Mouse (Mus musculus) heart, postnatal 0 days (tissue): Measurements from ENCODE around the gene Fxn. TPM values are rescaled to one million over a fixed set of nuclear protein-coding genes. Genes with fewer than 3 reads are reported as not detected.

Experiments
- ATAC-seq: fragments of 200-750 bp; cut with Nextera tagmentation; 2 replicates; pipeline ENCODE4 v1.8.0; 2017; ENCODE audit warnings: low read depth, moderate number of reproducible peaks, moderate library complexity; ENCODE audit not compliant: insufficient read depth
- DNase-seq: peaks from one replicate; pipeline ENCODE4 v3.0.0-alpha.2; 2016; ENCODE audit warnings: low spot score
- H3K27ac ChIP-seq: fragments of 300-500 bp; sonication (generic); 2 replicates; pipeline ENCODE4 v1.5.1; 2014; ENCODE audit warnings: low read depth, mild to moderate bottlenecking
- H3K27me3 ChIP-seq: fragments of 300-500 bp; sonication (generic); 2 replicates; pipeline ENCODE4 v1.6.1; 2014; ENCODE audit warnings: low read length, mixed read lengths; ENCODE audit not compliant: control insufficient read depth, insufficient read depth
- H3K36me3 ChIP-seq: fragments of 300-500 bp; sonication (generic); replicated peaks from 2 replicates; pipeline ENCODE4 v1.6.1; 2014; ENCODE audit warnings: low read length, mixed read lengths; ENCODE audit not compliant: control insufficient read depth, insufficient read depth
- H3K4me1 ChIP-seq: fragments of 300-500 bp; sonication (generic); 2 replicates; pipeline ENCODE4 v1.6.1; 2014; ENCODE audit warnings: antibody characterized with exemption; ENCODE audit not compliant: control insufficient read depth, insufficient read depth
- H3K4me2 ChIP-seq: fragments of 300-500 bp; sonication (generic); 2 replicates; pipeline ENCODE4 v1.6.1; 2014; ENCODE audit warnings: low read depth, mild to moderate bottlenecking, low read length, moderate library complexity
- H3K4me3 ChIP-seq: fragments of 300-500 bp; sonication (generic); 2 replicates; pipeline ENCODE4 v1.5.1; 2014; ENCODE audit warnings: low read depth, low read length
- H3K9ac ChIP-seq: fragments of 300-500 bp; sonication (generic); replicated peaks from 2 replicates; pipeline ENCODE4 v1.6.1; 2014; ENCODE audit warnings: low read depth, low read length, mixed read lengths
- H3K9me3 ChIP-seq: fragments of 300-500 bp; sonication (generic); replicated peaks from 2 replicates; pipeline ENCODE4 v1.6.1; 2016; ENCODE audit warnings: low read length; ENCODE audit not compliant: control insufficient read depth
- CTCF ChIP-seq: IDR thresholded peaks from 2 replicates; pipeline ENCODE4 v1.5.1; 2016; ENCODE audit warnings: antibody characterized with exemption, control low read depth, low read depth
- EP300 ChIP-seq: IDR thresholded peaks from 2 replicates; pipeline ENCODE4 v1.6.1; 2016; ENCODE audit warnings: antibody characterized with exemption, low read depth
- WGBS: fragments of 180-500 bp; shearing (Covaris S2); extraction: QIAGEN DNeasy Blood & Tissue Kit; methylation state at CpG from one replicate; pipeline ENCODE4 v1.1.7; 2014; 5-methylcytosine and 5-hydroxymethylcytosine counted together
- polyA plus RNA-seq: library from polyadenylated mRNA; unstranded; fragments of >200 nt; fragmentation: Nextera tagmentation; extraction: Ambion mirVana; gene quantifications from 2 replicates; pipeline ENCODE4 v1.2.1, GENCODE M21; 2015
- total RNA-seq: library from RNA; depleted of rRNA; stranded (reverse); fragments of >200 nt; gene quantifications from 2 replicates; pipeline ENCODE4 v1.2.3, GENCODE M21; 2014; ENCODE audit warnings: low replicate concordance

The Fxn gene
- total and polyA plus RNA-seq, 2 experiments from 2014 or later = 36.6 to 79.7 TPM

DNA sequence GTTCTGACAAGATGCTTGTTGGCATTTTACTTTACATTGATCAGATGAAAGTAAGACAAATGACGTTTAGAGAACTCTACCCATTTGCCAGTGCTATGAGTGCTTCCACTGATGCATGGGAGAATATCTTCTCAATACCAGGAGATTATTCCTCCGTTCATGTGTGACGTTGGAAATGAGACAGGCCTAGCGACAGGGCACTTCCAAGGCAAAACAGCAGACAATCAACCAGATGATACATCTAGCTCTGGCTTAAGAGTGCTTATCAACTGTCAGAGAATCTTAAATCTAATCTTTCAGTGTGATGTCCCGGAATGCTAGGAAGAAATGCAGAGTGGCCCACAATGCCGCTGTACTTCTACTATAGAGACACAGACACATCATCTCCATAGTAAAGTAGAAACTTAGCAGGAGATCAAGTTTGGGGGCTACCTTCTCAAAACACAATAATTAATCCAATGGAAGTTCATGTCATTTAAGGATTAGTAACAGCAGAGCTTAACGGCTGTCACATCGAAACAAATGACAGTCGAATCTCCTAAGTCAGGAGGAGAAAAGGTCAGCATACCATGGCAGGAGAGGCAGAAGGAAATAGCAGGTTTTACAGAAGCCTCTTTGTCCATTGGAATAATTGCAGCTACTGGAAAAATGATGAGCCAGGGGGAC is 35.8 kb upstream of the Fxn start:
- peak overlapping the region; percentile 23 for H3K27ac ChIP-seq
- no peaks in the 10 kb centered on the region for H3K36me3 ChIP-seq
- no peak for DNase-seq
- ATAC-seq = no peak
- no peak overlapping the region for H3K4me3 ChIP-seq
- WGBS = 66% methylated on average over 9 of the region's 9 CpGs
- H3K27me3 ChIP-seq = no peaks in the 10 kb centered on the region
- no peaks in the 10 kb centered on the region for H3K9me3 ChIP-seq
- peaks cover 40% of the 10 kb centered on the region for H3K4me1 ChIP-seq
- TF ChIP-seq EP300 (no peak), CTCF (no peak)
- no peak overlapping the region for H3K4me2 ChIP-seq
- no peak overlapping the region for H3K9ac ChIP-seq

DNA sequence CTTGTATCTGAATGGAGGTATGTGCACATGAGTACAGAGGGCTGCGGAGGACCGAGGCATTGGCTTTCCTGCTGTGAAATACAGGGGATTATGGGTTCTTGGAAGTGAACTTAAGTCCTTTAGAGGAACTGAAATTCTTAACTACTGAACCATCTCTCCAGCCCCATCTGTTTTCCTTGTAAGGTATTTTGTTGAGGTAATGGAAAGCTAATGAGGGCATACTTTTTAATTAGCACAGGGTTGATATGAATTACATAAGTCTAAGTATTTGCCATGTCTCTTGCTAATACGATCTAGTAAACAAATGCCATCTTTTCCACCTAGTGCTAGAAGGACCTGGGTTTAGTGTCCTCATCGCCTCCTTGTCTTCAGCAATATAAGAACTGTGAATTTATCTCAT is 34.8 kb upstream of the Fxn start:
- Histone ChIP-seq H3K4me1 (peaks cover 30% of the 10 kb centered on the region), H3K36me3 (no peaks in the 10 kb centered on the region), H3K27ac (peak overlapping the region; percentile 49; the same call in 1 of the 2 replicates), H3K27me3 (no peaks in the 10 kb centered on the region), H3K4me3 (no peak overlapping the region), H3K9me3 (no peaks in the 10 kb centered on the region), H3K9ac (no peak overlapping the region), H3K4me2 (no peak overlapping the region)
- TF ChIP-seq EP300 (no peak), CTCF (no peak)
- no peak for ATAC-seq
- DNase-seq = no peak
- 94% methylated on average over 4 of the region's 4 CpGs for WGBS

DNA sequence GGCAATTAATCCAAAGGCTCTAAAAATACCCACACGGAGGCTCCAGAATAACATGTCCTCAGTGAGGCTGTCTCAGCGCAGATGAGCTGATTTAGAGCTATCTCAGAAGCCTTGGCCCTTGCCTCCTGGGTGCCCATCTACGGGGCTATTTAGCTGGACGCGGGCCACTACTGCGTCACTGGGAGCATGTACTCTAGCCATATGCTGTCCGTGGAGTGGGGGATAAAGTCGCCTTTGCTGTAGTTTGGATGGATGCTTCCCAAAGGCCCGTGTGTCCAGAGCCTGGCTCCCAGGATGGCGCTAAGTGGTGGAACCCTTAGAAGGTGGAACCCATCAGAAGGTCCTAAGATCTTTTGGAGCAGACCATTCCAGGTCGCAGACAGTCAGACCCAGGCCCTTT is 34.3 kb upstream of the Fxn start:
- DNase-seq = no peak
- 82% methylated on average over 11 of the region's 11 CpGs for WGBS
- Histone ChIP-seq H3K4me3 (no peak overlapping the region), H3K36me3 (no peaks in the 10 kb centered on the region), H3K4me2 (no peak overlapping the region), H3K9ac (no peak overlapping the region), H3K4me1 (peaks cover 28% of the 10 kb centered on the region), H3K27me3 (no peaks in the 10 kb centered on the region), H3K27ac (peak overlapping the region; percentile 49), H3K9me3 (no peaks in the 10 kb centered on the region)
- no peak for TF ChIP-seq EP300
- TF ChIP-seq CTCF = no peak
- no peak for ATAC-seq

DNA sequence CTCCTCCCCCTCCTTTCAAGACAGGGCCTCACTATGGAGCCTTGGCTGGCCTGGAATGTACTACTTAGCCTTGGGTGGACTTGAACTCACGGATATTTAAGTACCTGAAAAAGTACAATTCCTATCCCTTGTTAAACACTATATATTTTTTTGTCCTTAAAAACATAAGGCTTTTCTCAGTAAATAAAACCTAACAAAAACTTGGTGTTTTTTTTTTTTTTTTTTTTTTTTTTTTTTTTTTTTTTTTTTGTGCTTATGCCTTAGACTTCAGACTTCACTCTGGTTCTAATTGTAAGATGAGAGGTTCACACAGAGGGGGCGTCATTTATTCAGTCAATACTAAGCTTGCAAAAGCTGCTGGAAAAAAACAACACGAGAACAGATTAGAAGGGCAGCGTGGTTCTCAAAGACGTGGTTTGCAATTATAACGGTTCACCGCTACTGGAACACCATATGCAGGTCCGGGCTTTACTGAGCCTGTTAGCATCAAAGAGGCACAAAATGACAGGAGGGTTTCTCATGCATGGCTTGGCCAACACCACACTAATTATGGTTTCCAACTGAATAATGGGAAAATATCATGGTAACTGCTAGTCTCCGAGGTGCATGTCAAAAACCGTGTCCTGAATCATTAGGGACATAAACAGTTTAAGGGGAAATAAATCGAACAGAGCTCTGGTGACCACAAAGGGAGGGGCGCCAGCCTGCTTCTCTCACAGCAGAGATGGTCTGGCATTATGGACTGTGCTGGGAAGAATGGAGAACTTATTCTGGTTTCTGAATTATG is 32.3 kb upstream of the Fxn start:
- no peak for ATAC-seq
- Histone ChIP-seq H3K4me3 (no peak overlapping the region), H3K27me3 (no peaks in the 10 kb centered on the region), H3K9ac (no peak overlapping the region), H3K27ac (peak overlapping the region; percentile 49), H3K4me1 (peaks cover 28% of the 10 kb centered on the region), H3K9me3 (no peaks in the 10 kb centered on the region), H3K4me2 (no peak overlapping the region), H3K36me3 (no peaks in the 10 kb centered on the region)
- 84% methylated on average over 12 of the region's 12 CpGs for WGBS
- DNase-seq = no peak
- no peak for TF ChIP-seq CTCF
- TF ChIP-seq EP300 = no peak

DNA sequence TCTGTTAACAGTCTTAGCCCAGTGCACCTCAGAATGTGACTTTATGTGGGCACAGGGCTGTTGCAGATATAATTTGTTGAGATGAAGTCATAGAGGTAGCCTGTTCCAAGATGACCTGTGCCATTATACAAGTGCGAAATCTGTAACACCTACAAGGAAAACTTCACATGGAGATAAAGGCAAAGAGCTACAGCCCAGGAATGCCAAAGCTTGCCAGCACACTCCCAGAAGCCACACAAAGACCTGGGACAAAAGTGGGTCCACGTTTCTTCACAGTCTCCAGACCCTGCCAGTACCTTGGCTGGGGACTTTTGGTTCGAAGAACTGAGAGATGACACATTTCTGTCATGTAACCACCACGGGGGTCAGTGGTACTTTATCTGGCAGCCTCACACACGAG is 31.6 kb upstream of the Fxn start:
- Histone ChIP-seq H3K4me2 (no peak overlapping the region), H3K4me3 (no peak overlapping the region), H3K36me3 (no peaks in the 10 kb centered on the region), H3K9me3 (no peaks in the 10 kb centered on the region), H3K27ac (peak overlapping the region; percentile 49), H3K9ac (no peak overlapping the region), H3K4me1 (peaks cover 28% of the 10 kb centered on the region), H3K27me3 (no peaks in the 10 kb centered on the region)
- no peak for ATAC-seq
- 28% methylated on average over 5 of the region's 5 CpGs for WGBS
- peak; percentile 27 for DNase-seq
- no peak for TF ChIP-seq CTCF
- peak; percentile 47; the same call in 1 of the 2 replicates for TF ChIP-seq EP300
